Mouse (Mus musculus) G1E (cell line): Measurements from ENCODE around the gene Prap1. TPM values are rescaled to one million over a fixed set of nuclear protein-coding genes. Genes with fewer than 3 reads are reported as not detected.

Source experiments
- ATAC-seq: 2 replicates; pipeline ENCODE4 v1.8.0; 2016; ENCODE audit warnings: mild to moderate bottlenecking; ENCODE audit not compliant: insufficient number of reproducible peaks, poor library complexity, low FRiP score, severe bottlenecking; ENCODE audit errors: extremely low read depth
- DNase-seq: peaks from one replicate; pipeline ENCODE4 v3.0.0; 2012; ENCODE audit warnings: low spot score
- H3K27me3 ChIP-seq: 2 replicates; pipeline ENCODE4 v1.6.1; 2012; ENCODE audit warnings: mild to moderate bottlenecking, low read length, inconsistent platforms; ENCODE audit not compliant: insufficient read depth
- H3K36me3 ChIP-seq: replicated peaks from 2 replicates; pipeline ENCODE3; 2012; ENCODE audit warnings: mild to moderate bottlenecking, inconsistent platforms
- H3K4me1 ChIP-seq: 2 replicates; pipeline ENCODE4 v1.6.1; 2012; ENCODE audit warnings: low read depth, low read length, inconsistent platforms, mixed read lengths; ENCODE audit not compliant: insufficient read depth
- H3K4me3 ChIP-seq: 2 replicates; pipeline ENCODE4 v1.5.1; 2012; ENCODE audit warnings: low read depth, mild to moderate bottlenecking, inconsistent platforms, low read length, moderate library complexity, mixed read lengths
- H3K9me3 ChIP-seq: replicated peaks from 2 replicates; pipeline ENCODE4 v1.6.1; 2012; ENCODE audit warnings: inconsistent platforms
- CTCF ChIP-seq: IDR thresholded peaks from 2 replicates; pipeline ENCODE4 v1.5.1; 2012; ENCODE audit warnings: low read depth, low read length, inconsistent platforms, mixed read lengths
- GATA1 ChIP-seq: IDR thresholded peaks from 2 replicates; pipeline ENCODE4 v1.6.1; 2012; ENCODE audit warnings: borderline replicate concordance, low read length, inconsistent platforms, mixed read lengths
- GATA2 ChIP-seq: IDR thresholded peaks from 2 replicates; pipeline ENCODE4 v1.6.1; 2012; ENCODE audit warnings: low read depth, low read length, inconsistent platforms, borderline replicate concordance
- POLR2AphosphoS5 ChIP-seq: IDR thresholded peaks from 2 replicates; pipeline ENCODE4 v1.6.1; 2012; ENCODE audit warnings: low read depth, low read length, inconsistent platforms; ENCODE audit not compliant: insufficient replicate concordance
- TAL1 ChIP-seq: conservative IDR thresholded peaks from 2 replicates; pipeline ENCODE4 v1.6.1; 2012; ENCODE audit warnings: low read depth, low read length, inconsistent platforms, mixed read lengths
- polyA plus RNA-seq: library from polyadenylated mRNA; stranded (reverse); fragments of >175 nt; gene quantifications from 2 replicates; pipeline ENCODE4 v1.2.3, GENCODE M21; 2012
- total RNA-seq, 2 experiments: library from RNA; stranded (forward) in 1 of 2; stranded (reverse) in 1 of 2; fragments of 200-1000 nt in 1 of 2; fragments of >200 nt in 1 of 2; fragmentation: Nextera tagmentation in 1 of 2; gene quantifications; 2 replicates each; pipeline ENCODE4 v1.2.3; 2014 to 2017

Gene Prap1
- total and polyA plus RNA-seq, 3 experiments: not detected

- no peak for ATAC-seq
- DNase-seq: no peak
- H3K4me3 ChIP-seq: no peak overlapping the region
- TF ChIP-seq TAL1: no peak
- TF ChIP-seq CTCF: no peak
- no peak for TF ChIP-seq GATA1
- TF ChIP-seq POLR2AphosphoS5: no peak
- no peak for TF ChIP-seq GATA2
- no peaks in the 10 kb centered on the region for H3K9me3 ChIP-seq
- peaks cover 10% of the 10 kb centered on the region for H3K36me3 ChIP-seq
- peaks cover 17% of the 10 kb centered on the region for H3K27me3 ChIP-seq
- peaks cover 4% of the 10 kb centered on the region; the same call in 1 of the 2 replicates for H3K4me1 ChIP-seq
Observed at GRCm38 (mm10) chr7:140096055-140096454, 2.9 kb downstream of the Prap1 start.

- H3K27me3 ChIP-seq: peaks cover 12% of the 10 kb centered on the region
- H3K4me3 ChIP-seq: no peak overlapping the region
- ATAC-seq (no peak), DNase-seq (no peak)
- peaks cover 10% of the 10 kb centered on the region for H3K36me3 ChIP-seq
- H3K4me1 ChIP-seq: peaks cover 17% of the 10 kb centered on the region
- TF ChIP-seq CTCF: no peak
- TF ChIP-seq TAL1: no peak
- no peak for TF ChIP-seq GATA2
- TF ChIP-seq POLR2AphosphoS5: no peak
- TF ChIP-seq GATA1: no peak
- no peaks in the 10 kb centered on the region for H3K9me3 ChIP-seq
Observed at GRCm38 (mm10) chr7:140098466-140098865, 5.3 kb downstream of the Prap1 start.

GRCm38 (mm10) chr7:140101498-140101897 is 8.3 kb downstream of the Prap1 start:
- H3K27me3 ChIP-seq: peaks cover 2% of the 10 kb centered on the region
- no peaks in the 10 kb centered on the region for H3K9me3 ChIP-seq
- no peak for ATAC-seq
- peaks cover 27% of the 10 kb centered on the region for H3K36me3 ChIP-seq
- no peak for DNase-seq
- peak overlapping the region; percentile 68; the same call in 1 of the 2 replicates for H3K4me3 ChIP-seq
- peaks cover 17% of the 10 kb centered on the region for H3K4me1 ChIP-seq
- TF ChIP-seq GATA1 (no peak), POLR2AphosphoS5 (no peak)

- DNase-seq (peak; percentile 54), ATAC-seq (peak; percentile 91)
- Histone ChIP-seq H3K4me1 (peaks cover 17% of the 10 kb centered on the region), H3K36me3 (peaks cover 34% of the 10 kb centered on the region), H3K4me3 (peak within 1 kb of the TSS; percentile 68), H3K27me3 (peaks cover 2% of the 10 kb centered on the region; the same call in 1 of the 2 replicates), H3K9me3 (no peaks in the 10 kb centered on the region)
- TF ChIP-seq POLR2AphosphoS5 (no peak), GATA1 (no peak), TAL1 (no peak), CTCF (no peak), GATA2 (no peak)
Observed at GRCm38 (mm10) chr7:140101993-140102860, 9.0 kb downstream of the Prap1 start, which contains the start of gene Fuom. Gene Fuom (minus strand): TSS chr7:140102441.

- TF ChIP-seq TAL1 (no peak), CTCF (no peak), GATA1 (no peak), GATA2 (no peak), POLR2AphosphoS5 (no peak)
- Histone ChIP-seq H3K4me1 (peaks cover 17% of the 10 kb centered on the region), H3K36me3 (peaks cover 52% of the 10 kb centered on the region), H3K27me3 (no peaks in the 10 kb centered on the region; the same call in 1 of the 2 replicates), H3K4me3 (no peak overlapping the region), H3K9me3 (no peaks in the 10 kb centered on the region)
- ATAC-seq (no peak), DNase-seq (no peak)
Observed at GRCm38 (mm10) chr7:140104009-140104408, 10.8 kb downstream of the Prap1 start.

GRCm38 (mm10) chr7:140111943-140112342 is 18.7 kb downstream of the Prap1 start:
- H3K4me1 ChIP-seq: peaks cover 16% of the 10 kb centered on the region
- ATAC-seq (no peak), DNase-seq (no peak)
- H3K4me3 ChIP-seq: no peak overlapping the region
- no peaks in the 10 kb centered on the region for H3K9me3 ChIP-seq
- H3K27me3 ChIP-seq: no peaks in the 10 kb centered on the region
- peaks cover 70% of the 10 kb centered on the region for H3K36me3 ChIP-seq
- no peak for TF ChIP-seq GATA2
- no peak for TF ChIP-seq POLR2AphosphoS5
- TF ChIP-seq TAL1: no peak
